In genomic region chr8:88200724-88201495, GRCm38 (mm10) we compare ENCODE assay signal across 8 mouse cellular contexts. TPM values are rescaled to one million over a fixed set of nuclear protein-coding genes. Genes with fewer than 3 reads are reported as not detected.
DNase-seq lines count a peak whose midpoint lies in the region; ATAC-seq and TF ChIP-seq lines count a peak whose summit lies in the region.

No protein-coding gene starts in this region.

- H3K4me1 ChIP-seq in liver, adult 2 months (ENCODE audit: control insufficient read depth, insufficient read depth, low read length), result peaks cover 27% of the 10 kb centered on the region
- peaks cover 30% of the 10 kb centered on the region for H3K4me1 ChIP-seq in heart, embryonic 16.5 days (ENCODE audit: control insufficient read depth, insufficient read depth, low read length)
- peaks cover 11% of the 10 kb centered on the region; the same call in 1 of the 2 replicates for H3K4me1 ChIP-seq in lung, postnatal 0 days (ENCODE audit: insufficient read depth, low read depth, low read length)

- no peak for TF ChIP-seq EP300 in lung, postnatal 0 days (IDR thresholded peaks at IDR 0.05)

- no peak for ATAC-seq in heart, embryonic 16.5 days (replicated peaks; ENCODE audit: extremely low read depth, insufficient read depth, low FRiP score)
- no peak for ATAC-seq in lung, postnatal 0 days
- no peak for ATAC-seq in megakaryocyte-erythroid progenitor cell, adult 5-6 weeks (replicated peaks; ENCODE audit: low FRiP score, low TSS enrichment, poor library complexity, severe bottlenecking)

- H3K4me2 ChIP-seq in heart, embryonic 16.5 days (ENCODE audit: low read depth, low read length), result peak overlapping the region; percentile 98
- H3K4me2 ChIP-seq in lung, postnatal 0 days (replicated peaks; ENCODE audit: low read depth, low read length), result peak overlapping the region; percentile 94

- peaks cover 2% of the 10 kb centered on the region; the same call in 1 of the 2 replicates for H3K36me3 ChIP-seq in liver, adult 2 months (ENCODE audit: control insufficient read depth, insufficient read depth, low read length)
- H3K36me3 ChIP-seq in heart, embryonic 16.5 days (ENCODE audit: control insufficient read depth, insufficient read depth), result no peaks in the 10 kb centered on the region
- no peaks in the 10 kb centered on the region for H3K36me3 ChIP-seq in lung, postnatal 0 days (ENCODE audit: insufficient read depth, low read length)

- H3K27me3 ChIP-seq in liver, adult 2 months (ENCODE audit: control insufficient read depth, insufficient read depth, low read length), result no peaks in the 10 kb centered on the region
- H3K27me3 ChIP-seq in heart, embryonic 16.5 days (ENCODE audit: control insufficient read depth, insufficient read depth, low read length), result no peaks in the 10 kb centered on the region
- no peaks in the 10 kb centered on the region for H3K27me3 ChIP-seq in lung, postnatal 0 days (replicated peaks; ENCODE audit: insufficient read depth, low read length)

- H3K4me3 ChIP-seq in liver, adult 2 months (ENCODE audit: insufficient read depth, low read depth, low read length), result peak overlapping the region; percentile 94
- H3K4me3 ChIP-seq in heart, embryonic 16.5 days (ENCODE audit: low read length), result peak overlapping the region; percentile 94
- peak overlapping the region; percentile 89 for H3K4me3 ChIP-seq in lung, postnatal 0 days (ENCODE audit: low read depth, low read length)

- DNase-seq in liver, adult 2 months (ENCODE audit: extremely low read depth, low read depth, low spot score), result peak; percentile 94
- DNase-seq in liver, result no peak
- DNase-seq in brain, embryonic 14.5 days (ENCODE audit: low read depth), result peak; percentile 12
- DNase-seq in lung, postnatal 0 days (ENCODE audit: low spot score), result peak; percentile 9
- DNase-seq in yolk sac, embryonic 10.5 days (ENCODE audit: low spot score), result peak; percentile 56
- DNase-seq in left cerebral cortex, adult 9 months (ENCODE audit: low spot score in 2 of 2), result no peak

- no peaks in the 10 kb centered on the region for H3K9me3 ChIP-seq in heart, embryonic 16.5 days (replicated peaks; ENCODE audit: control insufficient read depth, low read length)
- no peaks in the 10 kb centered on the region for H3K9me3 ChIP-seq in lung, postnatal 0 days (ENCODE audit: low read length)

- TF ChIP-seq POLR2A in liver, adult 2 months (IDR thresholded peaks at IDR 0.05; ENCODE audit: extremely low read depth, insufficient read depth, low read length), result no peak
- no peak for TF ChIP-seq POLR2A in brain, embryonic 14.5 days (IDR thresholded peaks at IDR 0.05; ENCODE audit: borderline replicate concordance, extremely low read depth, insufficient read depth, insufficient read length, poor library complexity, severe bottlenecking)

- peak overlapping the region; percentile 94 for H3K9ac ChIP-seq in liver, adult 2 months (ENCODE audit: low read depth, low read length)
- peak overlapping the region; percentile 90 for H3K9ac ChIP-seq in heart, embryonic 16.5 days (ENCODE audit: low read length)
- H3K9ac ChIP-seq in lung, postnatal 0 days (replicated peaks; ENCODE audit: low read depth), result no peak overlapping the region

- H3K27ac ChIP-seq in liver, adult 2 months (replicated peaks; ENCODE audit: insufficient read depth, low read depth, low read length), result peak overlapping the region; percentile 84
- H3K27ac ChIP-seq in heart, embryonic 16.5 days (ENCODE audit: low read length), result peak overlapping the region; percentile 19; the same call in 1 of the 2 replicates
- no peak overlapping the region for H3K27ac ChIP-seq in lung, postnatal 0 days (ENCODE audit: low read length)

- 4% methylated on average over 10 of the region's 10 CpGs for WGBS in liver, adult 2 months
- WGBS in heart, embryonic 16.5 days, result 16% methylated on average over 10 of the region's 10 CpGs
- 10% methylated on average over 10 of the region's 10 CpGs for WGBS in lung, postnatal 0 days

- no peak for TF ChIP-seq CTCF in liver, adult 2 months (IDR thresholded peaks at IDR 0.05; ENCODE audit: low read depth, low read length)
- TF ChIP-seq CTCF in brain, embryonic 14.5 days (IDR thresholded peaks at IDR 0.05; ENCODE audit: borderline replicate concordance, extremely low read depth, insufficient read depth, insufficient read length), result no peak
- no peak for TF ChIP-seq CTCF in lung, postnatal 0 days (IDR thresholded peaks at IDR 0.05)

- peaks cover 43% of the 10 kb centered on the region for H3K79me2 ChIP-seq in liver, adult 2 months (ENCODE audit: control insufficient read depth, insufficient read depth, low read length)

RNA-seq across cellular contexts. Expression of gene Tent4b, which starts 1.9 kb away (rescaled TPM):
- 22.4 and 23.7 TPM in 2 replicates for total RNA-seq in liver, adult 2 months (2014; rRNA removed)
- polyA plus RNA-seq in liver, adult 2 months (2012; rRNA removed), result 17.3 and 18.0 TPM in 2 replicates
- polyA plus RNA-seq in brain, embryonic 14.5 days (2012; rRNA removed), result 30.9 and 36.5 TPM in 2 replicates
- 5.5 and 6.3 TPM in 2 replicates for polyA plus RNA-seq in heart, embryonic 16.5 days (2015; fragmentation: Nextera tagmentation; extraction: Ambion mirVana)
- 6.5 and 6.7 TPM in 2 replicates for polyA plus RNA-seq in lung, postnatal 0 days (2015; fragmentation: Nextera tagmentation; extraction: Ambion mirVana)
- total RNA-seq in megakaryocyte-erythroid progenitor cell, adult 5-6 weeks (2014; fragmentation: Nextera tagmentation), result 37.3 and 51.7 TPM in 2 replicates
- 47.7 and 50.4 TPM in 2 replicates for total RNA-seq in megakaryocyte-erythroid progenitor cell, adult 5-6 weeks (2017)

Comparison
In these comparisons a context has a peak if more than half of its experiments do, and no peak if none do; other contexts are left out.
1. DNase-seq: peak in liver, adult 2 months (single experiment), brain, embryonic 14.5 days (single experiment), lung, postnatal 0 days (single experiment) and yolk sac, embryonic 10.5 days (single experiment); none in liver (single experiment) and left cerebral cortex, adult 9 months (0 of 2).
2. Peak in every context shown above with its lines, with median percentiles within 50 percentile points of each other: H3K4me3 ChIP-seq.